Mouse (Mus musculus) liver, adult 2 months (tissue): ENCODE results near the gene Dgkg. TPM values are rescaled to one million over a fixed set of nuclear protein-coding genes. Genes with fewer than 3 reads are reported as not detected.

Experiments used
- DNase-seq: peaks from one replicate; pipeline ENCODE4 v3.0.0-alpha.2; 2011; ENCODE audit warnings: low read depth, low spot score; ENCODE audit errors: extremely low read depth
- H3K27ac ChIP-seq: fragments of 200-500 bp; replicated peaks from 2 replicates; pipeline ENCODE4 v1.5.1; 2012; ENCODE audit warnings: low read depth, mild to moderate bottlenecking, control low read depth, inconsistent platforms, low read length; ENCODE audit not compliant: insufficient read depth
- H3K27me3 ChIP-seq: fragments of 200-500 bp; 2 replicates; pipeline ENCODE4 v1.6.1; 2012; ENCODE audit warnings: mild to moderate bottlenecking, moderate library complexity, low read length, inconsistent platforms; ENCODE audit not compliant: control insufficient read depth, insufficient read depth
- H3K36me3 ChIP-seq: fragments of 200-500 bp; 2 replicates; pipeline ENCODE4 v1.6.1; 2012; ENCODE audit warnings: low read length, inconsistent platforms; ENCODE audit not compliant: control insufficient read depth, insufficient read depth
- H3K4me1 ChIP-seq: fragments of 200-500 bp; 2 replicates; pipeline ENCODE4 v1.6.1; 2011; ENCODE audit warnings: low read length; ENCODE audit not compliant: control insufficient read depth, insufficient read depth
- H3K4me3 ChIP-seq: fragments of 200-500 bp; 2 replicates; pipeline ENCODE4 v1.5.1; 2011; ENCODE audit warnings: low read depth, mild to moderate bottlenecking, control low read depth, low read length, moderate library complexity; ENCODE audit not compliant: insufficient read depth
- H3K79me2 ChIP-seq: fragments of 200-500 bp; 2 replicates; pipeline ENCODE4 v1.6.1; 2012; ENCODE audit warnings: inconsistent platforms, mild to moderate bottlenecking, low read length, moderate library complexity; ENCODE audit not compliant: control insufficient read depth, insufficient read depth
- H3K9ac ChIP-seq: fragments of 200-500 bp; 2 replicates; pipeline ENCODE4 v1.6.1; 2012; ENCODE audit warnings: low read depth, mild to moderate bottlenecking, control low read depth, inconsistent platforms, low read length
- CTCF ChIP-seq: fragments of 200-500 bp; IDR thresholded peaks from 2 replicates; pipeline ENCODE4 v1.5.1; 2011; ENCODE audit warnings: low read depth, low read length, control low read depth
- POLR2A ChIP-seq: fragments of 200-500 bp; IDR thresholded peaks from 2 replicates; pipeline ENCODE4 v1.6.1; 2011; ENCODE audit warnings: low read length, control low read depth; ENCODE audit not compliant: insufficient read depth; ENCODE audit errors: extremely low read depth
- WGBS: fragments of 180-500 bp; shearing (Covaris S2); methylation state at CpG from one replicate; pipeline ENCODE4 v1.1.7; 2018; 5-methylcytosine and 5-hydroxymethylcytosine counted together
- polyA plus RNA-seq: library from polyadenylated mRNA; depleted of rRNA; stranded (reverse); fragments of >200 nt; gene quantifications from 2 replicates; pipeline ENCODE4 v1.2.3, GENCODE M21; 2012
- total RNA-seq: library from RNA; depleted of rRNA; stranded (reverse); fragments of >200 nt; gene quantifications from 2 replicates; pipeline ENCODE4 v1.2.3, GENCODE M21; 2014

Gene Dgkg
- total and polyA plus RNA-seq, 2 experiments = under 0.01 to 0.02 TPM

GRCm38 (mm10) chr16:22630351-22630750, 26.7 kb downstream of the Dgkg start:
- Histone ChIP-seq H3K27me3 (no peaks in the 10 kb centered on the region), H3K27ac (no peak overlapping the region), H3K9ac (no peak overlapping the region), H3K79me2 (no peaks in the 10 kb centered on the region), H3K4me3 (no peak overlapping the region), H3K36me3 (no peaks in the 10 kb centered on the region), H3K4me1 (no peaks in the 10 kb centered on the region)
- WGBS = 87% methylated on average over 4 of the region's 4 CpGs
- DNase-seq = no peak
- TF ChIP-seq CTCF (no peak), POLR2A (no peak)

DNA sequence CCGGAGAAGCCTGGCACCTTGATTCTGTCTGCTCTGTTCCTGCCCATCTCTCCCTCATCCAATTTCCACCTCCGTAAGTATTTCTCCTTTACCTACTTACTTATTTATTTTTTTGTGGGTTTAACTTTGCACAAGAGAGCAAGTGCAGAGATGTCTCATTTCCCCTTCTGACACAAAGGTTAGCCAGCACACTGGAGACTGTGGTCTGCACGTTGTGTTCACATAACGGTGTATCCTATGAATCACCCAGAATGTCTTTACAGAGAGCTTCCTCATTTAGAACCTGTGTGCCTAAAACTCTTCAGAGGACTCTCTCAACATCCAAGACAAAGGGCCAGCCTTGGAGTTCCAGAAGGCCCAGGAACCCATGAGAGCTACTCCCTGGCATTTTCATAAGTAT, 27.1 kb downstream of the Dgkg start:
- H3K4me3 ChIP-seq = no peak overlapping the region
- no peaks in the 10 kb centered on the region for H3K36me3 ChIP-seq
- no peaks in the 10 kb centered on the region for H3K79me2 ChIP-seq
- H3K9ac ChIP-seq = no peak overlapping the region
- no peaks in the 10 kb centered on the region for H3K27me3 ChIP-seq
- H3K4me1 ChIP-seq = no peaks in the 10 kb centered on the region
- no peak for DNase-seq
- TF ChIP-seq POLR2A = no peak
- no peak for TF ChIP-seq CTCF
- 82% methylated on average over 4 of the region's 4 CpGs for WGBS
- H3K27ac ChIP-seq = no peak overlapping the region

DNA sequence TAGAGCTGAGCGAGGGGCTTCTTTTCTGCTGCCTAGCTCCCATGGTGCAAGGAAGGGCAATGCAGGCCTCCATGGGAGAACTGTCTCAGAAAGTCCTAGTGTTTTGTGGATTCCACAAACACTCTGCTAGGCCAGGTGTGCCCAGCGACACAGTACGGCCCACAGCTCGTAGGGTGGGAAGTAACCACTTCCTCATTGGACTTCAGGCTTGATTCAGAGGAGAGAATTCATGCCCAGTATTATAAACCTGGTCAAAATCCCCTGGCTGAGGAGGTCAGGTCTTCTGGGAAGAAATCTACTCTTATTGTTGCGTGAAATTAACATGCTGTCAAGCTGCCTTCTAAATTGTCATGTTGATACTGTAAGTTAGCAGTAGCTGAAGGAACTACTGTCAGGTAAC, 31.0 kb downstream of the Dgkg start:
- WGBS = 89% methylated on average over 5 of the region's 5 CpGs
- H3K79me2 ChIP-seq = no peaks in the 10 kb centered on the region
- H3K36me3 ChIP-seq = no peaks in the 10 kb centered on the region
- DNase-seq = no peak
- H3K27ac ChIP-seq = no peak overlapping the region
- H3K4me3 ChIP-seq = no peak overlapping the region
- TF ChIP-seq CTCF = no peak
- no peak for TF ChIP-seq POLR2A
- H3K4me1 ChIP-seq = no peaks in the 10 kb centered on the region
- H3K9ac ChIP-seq = no peak overlapping the region
- no peaks in the 10 kb centered on the region for H3K27me3 ChIP-seq

DNA sequence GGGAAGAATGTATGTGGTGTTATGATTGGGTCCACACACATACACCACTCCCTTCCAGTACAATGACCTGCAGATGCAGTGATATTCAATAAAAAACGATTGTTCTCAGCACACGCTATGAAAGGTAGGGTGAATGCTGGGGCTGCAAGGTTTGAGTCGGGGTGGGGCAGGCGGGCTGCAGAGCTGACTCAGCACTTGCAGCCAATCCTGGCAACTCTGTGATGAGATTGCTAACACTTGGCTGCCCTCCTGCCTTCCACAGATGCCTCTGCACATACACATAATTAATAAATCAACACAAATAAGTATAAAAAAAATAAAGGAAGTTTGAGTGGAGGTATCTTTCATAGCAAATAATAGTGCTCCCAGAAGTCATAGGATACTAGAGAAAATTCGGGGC, 31.6 kb downstream of the Dgkg start:
- H3K9ac ChIP-seq = no peak overlapping the region
- no peaks in the 10 kb centered on the region for H3K79me2 ChIP-seq
- WGBS = 73% methylated on average over 5 of the region's 5 CpGs
- no peak overlapping the region for H3K27ac ChIP-seq
- no peak for DNase-seq
- TF ChIP-seq POLR2A = no peak
- TF ChIP-seq CTCF = no peak
- H3K27me3 ChIP-seq = no peaks in the 10 kb centered on the region
- H3K36me3 ChIP-seq = no peaks in the 10 kb centered on the region
- H3K4me3 ChIP-seq = no peak overlapping the region
- no peaks in the 10 kb centered on the region for H3K4me1 ChIP-seq

DNA sequence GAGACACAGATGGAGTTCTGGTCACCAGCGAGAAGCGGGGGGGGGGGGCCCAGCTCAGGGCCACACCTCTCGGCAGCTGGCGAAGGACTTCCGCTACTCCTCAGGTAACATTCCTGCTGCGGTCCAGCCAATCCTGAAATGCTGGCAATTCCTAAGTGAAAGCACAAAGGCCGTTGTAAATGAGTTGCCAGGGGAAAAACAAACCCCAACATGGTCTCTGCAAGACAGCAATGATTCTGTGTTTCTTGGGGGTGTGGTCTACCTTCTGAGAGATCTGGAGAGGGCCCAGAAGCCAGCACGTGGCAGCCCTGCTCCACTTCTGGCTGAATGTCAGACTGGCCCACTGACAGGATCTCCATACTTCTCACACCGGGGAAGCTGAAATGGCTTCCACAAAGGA, 34.7 kb downstream of the Dgkg start:
- H3K4me1 ChIP-seq = no peaks in the 10 kb centered on the region
- H3K27me3 ChIP-seq = 0 out of 2 replicates have a peak, but pooled peaks cover 3% of the 10 kb centered on the region
- H3K79me2 ChIP-seq = no peaks in the 10 kb centered on the region
- no peaks in the 10 kb centered on the region for H3K36me3 ChIP-seq
- no peak overlapping the region for H3K4me3 ChIP-seq
- TF ChIP-seq POLR2A (no peak), CTCF (no peak)
- whole genome bisulfite sequencing = 21% methylated on average over 9 of the region's 9 CpGs
- no peak for DNase-seq
- H3K9ac ChIP-seq = no peak overlapping the region
- no peak overlapping the region for H3K27ac ChIP-seq

DNA sequence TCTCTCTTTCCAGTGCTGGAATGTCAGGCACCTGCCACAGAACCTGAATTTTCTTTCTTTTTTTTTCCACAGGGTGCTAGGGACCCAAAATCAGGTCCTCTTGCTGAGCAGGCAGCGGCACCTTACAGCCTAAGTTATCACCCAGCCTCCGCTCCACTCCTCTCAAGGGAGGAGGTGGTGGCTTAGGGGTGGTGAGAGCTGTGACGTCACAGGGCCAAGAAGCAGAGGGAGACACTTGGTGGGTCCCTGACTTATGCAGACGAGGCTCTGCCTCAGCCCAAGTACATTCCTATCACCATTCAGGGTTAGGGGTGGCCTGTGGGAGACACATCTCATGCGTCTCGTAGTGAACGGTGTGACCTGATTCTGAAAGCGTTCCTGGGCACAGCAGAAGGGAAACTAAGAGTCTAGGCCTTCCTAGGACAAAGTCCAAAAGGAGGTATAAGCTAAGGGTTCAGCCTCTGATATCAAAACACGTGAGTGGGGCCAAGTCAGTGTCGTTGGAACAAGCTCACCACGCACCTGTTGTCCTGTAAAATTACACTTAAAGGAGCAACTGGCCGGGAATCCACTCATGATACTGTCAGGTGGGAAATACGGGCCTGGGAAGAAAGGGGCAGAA, 35.6 kb downstream of the Dgkg start:
- no peak overlapping the region for H3K4me3 ChIP-seq
- no peak for TF ChIP-seq POLR2A
- H3K79me2 ChIP-seq = no peaks in the 10 kb centered on the region
- 0 out of 2 replicates have a peak, but pooled peaks cover 3% of the 10 kb centered on the region for H3K27me3 ChIP-seq
- no peak overlapping the region for H3K27ac ChIP-seq
- no peak for DNase-seq
- H3K4me1 ChIP-seq = no peaks in the 10 kb centered on the region
- H3K9ac ChIP-seq = no peak overlapping the region
- WGBS = 78% methylated on average over 13 of the region's 13 CpGs
- H3K36me3 ChIP-seq = no peaks in the 10 kb centered on the region
